Mouse (Mus musculus) spleen, embryonic (tissue): ENCODE measurements around the gene Rpl11.
"Not testable (repeated sequence)": the region's sequence is repeated elsewhere in the genome, so short reads cannot be mapped to it uniquely, and the experiment has no call there.

Experiments used
- CTCF ChIA-PET: fragments of 350-600 bp; sonication (Branson Sonifier 250); formaldehyde crosslinking; loops from one replicate; lab custom pipeline; 2022; lab: Charles Lee

Rpl11 gene

DNA sequence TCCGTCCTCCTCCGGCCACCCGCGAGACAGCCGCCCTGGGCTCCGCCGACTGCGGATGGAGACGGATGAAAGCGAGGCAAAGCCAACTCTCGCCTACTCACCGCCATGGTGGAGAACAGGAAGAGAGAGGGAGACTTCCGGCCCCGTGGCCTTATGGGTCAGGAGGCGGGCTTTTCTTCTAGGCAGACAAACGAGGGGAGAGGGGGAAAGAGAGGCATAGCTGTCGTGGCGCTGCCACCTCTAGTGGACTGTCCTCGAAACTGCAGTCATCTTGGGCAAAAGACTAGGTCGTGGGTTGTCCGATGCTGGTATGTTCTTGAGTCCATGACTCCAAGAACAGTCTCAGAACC is at the start of gene Rpl11:
Gene Rpl11, minus strand, starts transcription at position 182 of the 350 bp plus-strand sequence.
- CTCF ChIA-PET: interaction anchor here (0.6 kb wide), 2 partner anchors 54 to 1069 kb away, joined by 3 to 5 read pairs; no protein-coding TSS in a partner anchor

DNA sequence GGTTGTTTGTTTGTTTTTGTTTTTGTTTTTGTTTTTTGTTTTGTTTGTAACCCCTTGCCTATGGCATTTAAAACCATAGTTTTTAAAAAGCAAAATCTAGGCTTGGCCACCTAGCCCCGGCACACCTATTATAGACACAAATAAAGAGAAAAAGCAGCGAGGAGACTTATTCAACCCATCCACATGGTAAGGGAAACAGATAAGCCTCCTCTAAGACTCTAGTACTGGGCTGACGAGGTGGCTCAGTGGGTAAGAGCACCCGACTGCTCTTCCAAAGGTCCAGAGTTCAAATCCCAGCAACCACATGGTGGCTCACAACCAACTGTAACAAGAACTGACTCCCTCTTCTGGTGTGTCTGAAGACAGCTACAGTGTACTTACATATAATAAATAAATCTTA is 48.5 kb upstream of the Rpl11 start:
- CTCF ChIA-PET: not testable (repeated sequence)

DNA sequence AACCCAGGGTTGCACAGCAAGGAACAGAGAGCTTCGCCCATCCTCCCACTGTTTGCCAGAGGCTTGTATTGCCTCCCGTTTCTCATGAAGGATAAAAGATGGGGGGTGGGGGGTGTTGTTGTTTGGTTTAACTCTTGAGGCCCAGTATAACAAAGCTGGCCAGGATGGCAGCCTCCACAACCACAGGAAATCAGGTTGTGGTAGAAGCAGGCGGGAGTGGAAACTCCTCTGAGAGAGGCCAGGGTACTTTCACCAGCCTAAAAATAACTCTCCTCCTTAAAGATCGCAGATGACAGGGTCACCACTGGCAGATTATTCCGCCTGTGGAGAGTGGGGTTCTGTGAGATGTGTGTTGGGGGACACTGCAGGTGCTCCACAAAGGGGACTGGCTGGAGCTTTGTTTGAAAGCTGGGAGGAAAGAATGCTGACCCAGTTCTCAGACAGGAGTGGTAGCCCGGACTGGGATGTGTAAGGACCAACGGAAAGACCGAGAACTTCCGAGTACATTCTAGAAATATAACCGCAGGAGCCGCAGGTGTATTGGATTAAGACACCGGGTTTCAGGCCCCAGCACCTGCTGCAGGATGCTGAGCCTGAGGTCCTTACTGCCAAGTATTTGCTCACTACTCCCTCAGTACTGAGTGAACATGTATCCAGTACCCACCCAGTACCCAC is 47.3 kb upstream of the Rpl11 start:
- CTCF ChIA-PET: interaction anchor here (0.6 kb wide), 1 partner anchor 132 kb away, joined by 6 read pairs; no protein-coding TSS in a partner anchor

DNA sequence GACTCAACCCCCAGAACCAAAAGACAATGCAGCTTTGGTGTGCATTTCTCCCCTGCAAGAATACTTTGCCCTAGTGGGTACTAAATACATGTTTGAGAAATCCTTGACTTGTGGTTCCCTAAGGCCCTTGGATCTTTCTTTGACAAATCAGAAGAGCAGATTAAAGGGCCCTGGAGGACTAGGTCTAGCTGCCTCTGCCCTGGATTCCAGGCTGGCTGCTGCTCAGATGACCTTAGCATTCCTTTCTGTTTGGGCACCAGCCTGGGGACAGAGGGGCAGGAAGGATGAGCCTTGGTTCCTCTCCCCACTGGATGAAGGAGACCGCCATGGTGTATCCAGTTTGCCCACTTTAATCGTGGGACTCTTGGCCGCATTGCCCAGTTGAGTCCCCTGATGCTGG is 45.2 kb upstream of the Rpl11 start:
- CTCF ChIA-PET: interaction anchor here (0.5 to 0.9 kb wide), 2 partner anchors 17 to 229 kb away, joined by 3 to 7 read pairs; no protein-coding TSS in a partner anchor

DNA sequence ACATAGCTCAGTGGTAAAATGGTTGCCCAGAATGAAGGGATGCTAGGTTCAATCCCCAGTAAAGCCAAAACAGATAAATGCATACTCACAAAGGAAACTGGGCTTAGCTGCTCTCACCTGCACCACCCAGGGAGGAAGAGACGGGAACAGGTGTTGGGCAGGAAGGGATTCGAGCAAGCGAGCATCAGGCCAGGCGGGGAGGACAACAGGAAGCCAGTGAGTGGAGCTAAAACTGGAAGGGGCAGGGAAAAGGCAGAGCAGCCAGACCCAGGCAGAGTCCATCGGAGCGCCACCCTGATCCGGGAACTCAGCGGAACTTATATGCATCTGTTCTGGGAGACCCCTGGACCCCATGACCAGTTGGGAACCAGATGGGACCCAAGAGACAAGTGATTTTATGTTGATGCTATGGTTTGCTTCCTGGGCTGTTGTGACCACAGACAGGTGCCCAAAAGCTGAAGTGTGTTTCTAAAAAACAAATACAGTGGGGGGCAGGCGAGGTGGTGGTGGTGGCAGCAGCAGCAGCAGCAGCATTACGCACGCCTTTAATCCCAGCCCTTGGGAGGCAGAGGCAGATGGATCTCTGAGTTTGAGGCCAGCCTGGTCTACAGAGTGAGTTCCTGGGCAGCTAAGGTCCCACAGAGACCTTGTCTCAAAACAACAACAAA is 43.4 kb upstream of the Rpl11 start:
- CTCF ChIA-PET: no interaction called here

DNA sequence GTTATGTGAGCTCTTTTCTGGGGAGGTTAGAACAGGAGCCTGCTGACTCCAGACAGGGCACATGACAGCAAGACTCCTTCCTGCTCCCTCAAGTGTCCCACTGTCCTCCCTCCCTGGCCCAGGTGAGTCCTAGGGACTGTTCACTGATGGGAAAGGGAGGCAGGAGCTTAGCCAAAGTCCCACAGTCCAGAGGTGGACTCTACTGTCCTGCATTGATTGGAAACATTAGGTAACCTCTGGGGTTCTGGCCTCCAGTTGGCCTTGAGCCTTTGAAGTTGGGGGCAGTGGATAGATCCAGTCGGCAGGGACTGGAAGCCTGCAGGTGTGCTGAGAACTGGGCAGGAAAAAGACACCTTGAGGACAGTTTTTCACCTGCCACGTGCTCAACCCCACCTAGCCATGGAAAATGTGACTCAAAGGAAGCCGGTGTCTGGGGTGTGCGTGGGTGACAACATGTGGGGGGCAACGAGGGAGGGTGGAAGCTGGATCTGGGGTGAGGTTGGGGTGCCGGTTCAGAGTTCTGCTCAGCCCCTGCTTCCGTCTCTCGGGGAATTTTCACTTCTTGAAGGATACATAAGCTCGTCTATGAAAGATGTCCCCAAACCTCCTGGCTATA is 42.4 kb upstream of the Rpl11 start:
- CTCF ChIA-PET: interaction anchor here (0.5 to 0.6 kb wide), 3 partner anchors 52 to 151 kb away, joined by 3 to 4 read pairs (median 3); no protein-coding TSS in a partner anchor

DNA sequence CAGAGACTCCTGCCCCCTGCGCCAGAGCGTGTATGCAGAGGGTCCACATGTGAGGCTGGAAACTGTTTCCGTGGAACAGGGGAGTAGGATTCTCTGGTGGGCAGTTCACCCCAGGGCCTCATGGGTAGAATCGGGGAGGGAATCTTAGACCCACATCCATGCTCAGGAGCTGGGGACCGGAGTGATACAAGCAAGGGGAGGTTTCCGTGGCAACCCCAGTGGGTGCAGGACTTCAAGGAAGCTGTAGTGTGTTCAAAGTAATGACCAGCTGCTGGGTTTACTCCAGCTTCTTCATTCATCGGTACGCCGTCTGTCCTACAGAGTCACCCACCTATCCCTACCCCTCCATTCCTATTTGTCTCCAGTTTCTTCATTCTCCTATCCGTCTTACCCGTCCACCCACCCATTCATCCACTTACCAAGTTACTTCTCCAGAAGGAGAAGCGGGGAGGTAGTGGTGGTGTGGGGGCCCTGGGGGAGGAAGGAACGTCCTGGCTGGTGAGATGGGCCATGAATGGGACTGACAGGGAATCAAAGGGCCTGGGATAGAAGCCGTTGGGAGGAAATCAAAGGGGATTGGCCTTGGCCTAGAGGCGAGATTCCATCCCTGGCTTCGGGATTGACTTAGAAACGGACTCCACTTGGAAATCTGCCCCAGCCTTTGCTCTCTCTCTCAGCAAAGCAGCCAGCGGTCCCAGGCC is 41.4 kb upstream of the Rpl11 start:
- CTCF ChIA-PET: interaction anchor here (0.5 kb wide), 1 partner anchor 92 kb away, joined by 3 read pairs; no protein-coding TSS in a partner anchor

DNA sequence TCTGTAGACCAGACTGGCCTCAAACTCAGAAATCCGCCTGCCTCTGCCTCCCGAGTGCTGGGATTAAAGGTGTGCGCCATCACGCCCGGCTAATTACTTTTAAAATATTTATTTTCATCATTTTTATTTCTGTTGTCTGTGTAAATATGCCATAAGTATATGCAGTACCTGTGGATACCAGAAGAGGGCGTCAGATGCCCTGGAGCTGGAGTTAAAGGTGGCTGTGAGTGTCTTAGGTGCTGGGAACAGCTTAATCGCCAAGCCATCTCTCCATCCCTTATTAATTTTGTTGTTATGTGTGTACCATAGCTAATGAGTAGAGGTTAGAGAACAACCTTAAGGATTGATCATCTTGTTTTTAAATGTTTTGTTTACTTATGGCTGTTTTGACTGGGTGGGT is 39.3 kb upstream of the Rpl11 start:
- CTCF ChIA-PET: interaction anchor here (0.7 kb wide), 1 partner anchor 16 kb away, joined by 3 read pairs; no protein-coding TSS in a partner anchor

DNA sequence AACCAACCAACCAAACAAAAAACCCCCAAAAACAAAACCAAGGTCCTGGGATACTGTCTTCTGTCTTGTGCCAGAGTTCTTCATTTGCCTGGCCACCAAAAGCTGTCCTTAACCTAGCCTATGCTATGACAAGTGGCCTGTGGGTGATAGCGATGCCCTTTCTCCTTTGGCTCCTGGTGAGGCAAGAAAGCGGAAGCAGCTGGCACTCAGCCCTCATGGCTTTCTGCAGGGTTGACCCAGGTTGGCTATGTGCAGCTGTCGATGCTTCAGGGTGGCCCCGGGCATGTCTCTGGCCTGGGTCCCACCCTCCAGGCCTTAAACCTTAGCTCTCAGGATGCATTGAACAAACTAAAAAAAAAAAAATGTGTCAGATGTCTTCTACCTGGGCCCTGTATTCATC is 38.1 kb upstream of the Rpl11 start:
- CTCF ChIA-PET: interaction anchor here (0.9 kb wide), 1 partner anchor 16 kb away, joined by 4 read pairs; no protein-coding TSS in a partner anchor

DNA sequence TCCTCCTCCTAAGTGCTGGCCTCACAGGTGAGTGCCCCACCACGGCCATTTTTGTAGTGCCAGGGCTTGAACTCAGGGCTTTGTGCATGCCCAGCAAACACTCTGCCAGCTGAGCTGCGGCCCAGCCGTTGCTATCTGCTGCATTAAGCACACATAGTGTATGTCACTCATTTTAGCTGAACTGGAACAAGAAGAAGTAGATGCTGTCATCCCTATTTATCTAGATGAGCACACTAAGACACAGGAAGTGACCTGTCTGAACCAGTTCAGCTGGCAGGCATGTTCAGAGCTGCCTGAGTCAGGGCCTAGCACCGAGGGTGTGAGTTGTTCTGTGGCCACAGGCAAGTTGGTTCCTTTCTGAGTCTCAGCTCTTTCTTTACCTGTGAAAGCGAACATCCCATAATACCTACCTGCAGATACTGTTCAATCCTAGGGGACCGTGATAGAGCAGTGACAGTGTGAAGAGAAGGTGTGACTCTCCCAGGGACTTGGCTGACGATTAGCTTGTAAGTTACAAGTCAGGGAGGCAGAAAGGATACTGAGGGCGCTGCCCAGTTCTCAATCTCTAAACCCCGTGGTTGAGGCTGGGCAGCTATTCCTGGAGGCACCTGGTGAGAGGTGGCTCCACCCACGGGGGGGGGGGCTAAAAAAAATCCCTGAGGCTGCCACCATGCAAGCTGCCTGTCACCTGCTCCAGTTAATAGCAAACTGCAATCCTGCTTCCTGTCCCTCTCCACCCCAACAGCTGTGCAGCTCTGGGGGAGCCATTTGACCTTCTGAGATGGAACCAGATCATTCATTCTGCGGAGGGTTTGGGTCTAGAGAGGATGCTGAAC is 36.7 kb upstream of the Rpl11 start:
- CTCF ChIA-PET: interaction anchor here (1.0 kb wide), 1 partner anchor 16 kb away, joined by 3 read pairs; no protein-coding TSS in a partner anchor

DNA sequence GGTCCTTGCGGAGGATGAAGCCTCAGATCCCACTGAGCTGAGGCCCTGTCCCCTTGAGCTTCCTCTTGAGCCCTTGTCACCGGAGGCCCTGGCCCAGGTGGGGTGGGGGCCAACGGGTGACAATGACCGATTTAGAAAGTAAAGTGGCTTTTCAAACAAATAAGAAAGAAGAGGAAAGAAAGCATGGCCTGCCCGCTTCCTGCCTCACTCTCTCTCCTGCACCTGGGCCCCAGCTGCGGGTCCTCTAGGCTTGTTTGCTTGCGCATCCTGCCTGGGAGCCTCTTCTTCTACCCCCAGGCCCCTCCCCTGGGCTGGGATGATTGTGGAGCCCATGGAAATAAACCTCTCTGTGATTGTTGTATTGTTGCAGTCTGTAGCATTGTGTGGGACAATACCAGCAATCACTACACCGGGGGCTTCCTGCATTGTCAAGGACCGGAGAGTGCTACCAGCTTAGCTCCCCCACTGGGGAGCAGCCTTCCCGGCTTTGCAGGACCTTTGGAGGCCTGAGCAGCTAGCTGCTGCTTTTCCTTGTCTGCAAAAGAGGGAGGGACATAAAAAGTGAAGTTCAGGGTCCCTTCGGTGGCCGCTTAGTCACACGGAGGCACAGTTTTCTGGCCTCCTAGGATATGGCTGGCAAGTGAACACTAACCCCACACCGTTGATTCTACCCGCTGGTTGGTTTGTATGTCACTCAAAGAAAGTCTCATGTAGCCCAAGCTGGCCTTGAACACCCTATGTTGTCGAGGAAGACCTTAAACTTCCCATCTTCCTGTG is 35.9 kb upstream of the Rpl11 start:
- CTCF ChIA-PET: interaction anchor here (0.5 to 1.0 kb wide), 4 partner anchors 16 to 73 kb away, joined by 3 to 7 read pairs (median 5); no protein-coding TSS in a partner anchor

DNA sequence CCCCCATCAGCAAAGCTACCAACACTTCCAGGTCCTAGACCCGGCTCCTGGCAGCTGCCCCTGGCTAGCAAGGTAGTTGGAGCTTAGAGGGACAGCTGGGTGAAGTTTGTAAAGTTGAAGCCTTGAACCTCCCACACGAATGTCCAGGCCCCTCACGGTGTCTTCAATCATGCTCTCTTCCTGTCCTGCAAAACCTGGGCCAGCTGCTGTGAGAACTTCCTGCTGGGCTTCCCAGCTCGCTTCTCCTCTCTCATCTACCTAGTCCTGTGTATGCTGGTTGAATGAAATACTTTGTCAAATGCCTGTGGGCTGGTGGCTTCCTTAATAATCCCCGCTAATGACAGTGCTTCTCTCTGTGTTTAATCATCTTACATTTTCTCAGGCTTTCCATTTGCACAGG is 35.1 kb upstream of the Rpl11 start:
- CTCF ChIA-PET: interaction anchor here (0.6 to 1.0 kb wide), 3 partner anchors 15 to 20 kb away, joined by 3 to 5 read pairs (median 5); no protein-coding TSS in a partner anchor

DNA sequence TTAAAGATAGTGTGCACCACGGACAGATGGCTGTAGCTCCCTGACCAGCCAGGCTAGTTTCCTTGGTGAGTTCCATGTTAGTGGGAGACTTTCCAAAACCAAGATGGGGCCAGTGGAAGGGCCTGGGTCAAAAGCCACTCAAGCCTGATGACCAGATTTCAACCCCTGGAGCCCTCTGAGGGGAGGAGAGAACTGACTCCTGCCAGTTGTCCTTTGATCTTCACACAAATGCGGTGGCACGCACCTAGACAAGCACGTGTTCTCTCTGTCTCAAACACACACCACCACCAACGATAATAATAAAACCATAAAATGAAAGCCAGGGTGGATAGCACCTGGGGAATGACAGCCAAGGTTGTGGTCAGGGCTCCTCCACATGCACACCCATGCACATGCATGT is 34.0 kb upstream of the Rpl11 start:
- CTCF ChIA-PET: no interaction called here

DNA sequence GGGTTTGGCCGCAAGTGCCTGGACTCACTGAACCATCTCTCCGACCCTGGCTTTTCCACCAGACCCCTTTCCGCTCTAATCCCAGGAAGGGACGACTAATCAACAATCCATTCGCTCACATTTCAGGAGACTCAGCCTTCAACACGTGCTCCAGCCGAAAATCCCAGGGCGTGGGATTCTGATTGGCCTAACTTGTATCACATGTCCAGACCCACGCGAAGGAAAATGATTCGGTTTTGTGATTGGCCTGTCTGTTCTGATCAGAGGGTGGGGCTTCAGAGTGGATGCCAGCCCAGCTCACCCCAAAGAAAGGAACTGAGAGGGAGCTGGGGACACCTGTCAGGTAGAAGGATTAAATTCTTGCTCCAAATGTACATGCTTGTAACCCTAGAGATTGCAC is 31.6 kb upstream of the Rpl11 start:
- CTCF ChIA-PET: interaction anchor here (0.6 kb wide), 1 partner anchor 21 kb away, joined by 4 read pairs; no protein-coding TSS in a partner anchor

DNA sequence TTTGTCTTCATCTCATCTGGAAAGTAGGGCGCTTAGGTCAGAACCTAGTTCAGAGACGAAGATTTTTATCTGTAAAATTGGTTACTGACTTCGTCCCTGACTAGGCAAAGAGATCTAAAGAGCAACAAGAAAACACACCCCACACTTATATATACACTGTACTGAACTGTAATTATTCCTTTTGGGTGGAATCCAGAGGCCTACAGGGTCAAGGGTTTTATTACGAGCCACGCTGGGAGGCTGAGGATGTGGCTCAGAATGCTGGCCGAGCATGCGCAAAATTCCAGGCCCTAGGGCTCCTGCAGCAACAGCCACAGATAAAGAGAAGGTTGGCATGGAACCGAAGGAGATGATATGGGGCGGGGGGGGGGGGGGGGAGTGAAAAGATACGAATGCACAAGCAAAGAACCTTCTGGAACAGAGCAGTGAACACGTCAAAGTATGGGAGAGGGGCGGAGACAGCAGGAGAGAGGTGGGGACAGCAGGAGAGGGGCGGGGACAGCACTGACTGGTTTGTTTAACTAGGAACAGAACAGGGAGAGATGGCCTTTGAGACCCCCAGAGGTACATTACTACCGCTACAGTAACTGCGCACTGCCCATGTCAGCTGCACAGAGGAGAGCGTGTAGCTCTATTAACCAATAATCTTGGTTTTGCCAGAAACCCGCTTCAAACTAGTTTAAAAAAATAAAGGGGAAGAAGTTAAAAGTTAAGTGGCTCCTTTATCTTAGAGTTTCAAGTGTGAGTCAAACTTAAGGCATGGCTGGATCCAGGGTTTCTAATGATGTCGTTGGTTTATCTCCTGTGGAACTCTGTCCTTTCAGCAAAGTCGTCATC is 30.3 kb upstream of the Rpl11 start:
- CTCF ChIA-PET: interaction anchor here (0.5 to 0.8 kb wide), 2 partner anchors 26 to 164 kb away, joined by 3 to 6 read pairs; no protein-coding TSS in a partner anchor

DNA sequence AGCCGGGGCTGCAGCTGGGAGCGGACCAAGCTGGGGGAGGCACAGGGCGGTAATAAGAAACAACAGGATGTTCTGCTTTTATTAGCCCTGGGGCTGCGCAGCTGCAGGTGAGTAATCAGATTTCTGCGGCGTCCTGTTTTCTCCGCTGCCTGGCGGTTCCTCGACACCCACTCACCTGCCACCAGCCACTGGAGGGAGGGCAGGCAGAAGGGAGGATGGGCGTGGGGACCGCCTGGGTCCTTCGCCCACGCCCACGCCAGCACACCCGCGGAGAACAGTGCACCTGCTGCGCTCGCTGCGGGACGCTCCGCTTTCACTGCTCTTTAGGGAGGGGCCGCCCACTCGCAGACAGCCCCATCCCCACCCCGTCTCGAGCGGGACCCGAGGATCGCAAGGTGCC is 28.5 kb upstream of the Rpl11 start:
- CTCF ChIA-PET: interaction anchor here (1.4 kb wide), 1 partner anchor 66 kb away, joined by 6 read pairs; no protein-coding TSS in a partner anchor

DNA sequence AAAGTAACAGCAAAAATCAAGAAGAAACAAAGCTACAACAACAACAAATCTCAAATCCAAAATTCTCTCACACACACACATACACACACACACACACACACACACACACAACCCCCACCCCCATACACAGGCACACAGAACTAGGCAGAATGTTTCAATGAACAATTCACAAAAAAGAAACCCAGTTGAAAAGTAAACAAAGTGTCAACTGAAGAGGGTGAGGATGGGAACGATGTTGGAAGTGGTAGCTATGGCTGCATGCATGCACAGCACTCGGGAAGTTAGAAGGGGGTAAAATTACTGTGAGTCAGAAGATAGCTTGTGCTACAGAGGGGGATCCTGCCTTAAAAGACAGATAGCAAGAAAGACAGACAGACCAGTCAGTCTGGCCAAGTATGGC is 25.4 kb upstream of the Rpl11 start:
- CTCF ChIA-PET: interaction anchor here (0.6 kb wide), 2 partner anchors 66 to 99 kb away, joined by 3 read pairs; no protein-coding TSS in a partner anchor
